Mouse (Mus musculus) kidney, postnatal 0 days (tissue): ENCODE data around the gene Il5. TPM values are rescaled to one million over a fixed set of nuclear protein-coding genes. Genes with fewer than 3 reads are reported as not detected.

Experiments used
- ATAC-seq: fragments of 200-750 bp; cut with Nextera tagmentation; replicated peaks from 2 replicates; pipeline ENCODE4 v1.8.0; 2017; ENCODE audit warnings: low read depth, moderate number of reproducible peaks, moderate TSS enrichment, moderate library complexity; ENCODE audit not compliant: low FRiP score
- DNase-seq: peaks from one replicate; pipeline ENCODE4 v3.0.0-alpha.2; 2016; ENCODE audit warnings: low spot score
- H3K27ac ChIP-seq: fragments of 300-500 bp; sonication (generic); 2 replicates; pipeline ENCODE4 v1.5.1; 2014; ENCODE audit warnings: mild to moderate bottlenecking
- H3K27me3 ChIP-seq: fragments of 300-500 bp; sonication (generic); 2 replicates; pipeline ENCODE4 v1.6.1; 2014; ENCODE audit warnings: low read length, mixed read lengths; ENCODE audit not compliant: insufficient read depth
- H3K36me3 ChIP-seq: fragments of 300-500 bp; sonication (generic); 2 replicates; pipeline ENCODE4 v1.6.1; 2014; ENCODE audit warnings: low read length, mixed read lengths; ENCODE audit not compliant: insufficient read depth
- H3K4me1 ChIP-seq: fragments of 300-500 bp; sonication (generic); replicated peaks from 2 replicates; pipeline ENCODE4 v1.6.1; 2014; ENCODE audit warnings: antibody characterized with exemption, low read length, mixed read lengths; ENCODE audit not compliant: insufficient read depth
- H3K4me2 ChIP-seq: fragments of 300-500 bp; sonication (generic); 2 replicates; pipeline ENCODE4 v1.6.1; 2014; ENCODE audit warnings: mild to moderate bottlenecking, low read length, moderate library complexity, mixed read lengths
- H3K4me3 ChIP-seq: fragments of 300-500 bp; sonication (generic); replicated peaks from 2 replicates; pipeline ENCODE4 v1.5.1; 2014; ENCODE audit warnings: low read depth, low read length
- H3K9ac ChIP-seq: fragments of 300-500 bp; sonication (generic); 2 replicates; pipeline ENCODE4 v1.6.1; 2014; ENCODE audit warnings: low read depth, low read length
- H3K9me3 ChIP-seq: fragments of 300-500 bp; sonication (generic); replicated peaks from 2 replicates; pipeline ENCODE4 v1.6.1; 2016; ENCODE audit warnings: low read length, inconsistent platforms, mixed read lengths
- CTCF ChIP-seq: IDR thresholded peaks from 2 replicates; pipeline ENCODE4 v1.5.1; 2016; ENCODE audit warnings: antibody characterized with exemption, low read depth, mild to moderate bottlenecking, moderate library complexity
- WGBS: fragments of 180-500 bp; shearing (Covaris S2); extraction: QIAGEN DNeasy Blood & Tissue Kit; methylation state at CpG from one replicate; pipeline ENCODE4 v1.1.7; 2014; 5-methylcytosine and 5-hydroxymethylcytosine counted together
- polyA plus RNA-seq: library from polyadenylated mRNA; unstranded; fragments of >200 nt; fragmentation: Nextera tagmentation; extraction: Ambion mirVana; gene quantifications from 2 replicates; pipeline ENCODE4 v1.2.1, GENCODE M21; 2015

The Il5 gene
- polyA plus RNA-seq, 1 experiment from 2014 or later: not detected

- Histone ChIP-seq H3K36me3 (no peaks in the 10 kb centered on the region), H3K4me1 (peaks cover 31% of the 10 kb centered on the region), H3K27me3 (no peaks in the 10 kb centered on the region), H3K4me2 (no peak overlapping the region), H3K4me3 (no peak overlapping the region), H3K27ac (peak overlapping the region; percentile 97), H3K9me3 (no peaks in the 10 kb centered on the region), H3K9ac (no peak overlapping the region)
- no peak for TF ChIP-seq CTCF
- no peak for ATAC-seq
- no peak for DNase-seq
- 68% methylated on average over 5 of the region's 5 CpGs for WGBS
Measured at GRCm38 (mm10) chr11:53764581-53764980, 44.0 kb downstream of the Il5 start.

- Histone ChIP-seq H3K36me3 (no peaks in the 10 kb centered on the region), H3K9ac (no peak overlapping the region), H3K27ac (no peak overlapping the region), H3K27me3 (no peaks in the 10 kb centered on the region), H3K4me3 (no peak overlapping the region), H3K4me2 (no peak overlapping the region), H3K9me3 (no peaks in the 10 kb centered on the region), H3K4me1 (peaks cover 4% of the 10 kb centered on the region)
- no peak for TF ChIP-seq CTCF
- 73% methylated on average over 13 of the region's 13 CpGs for WGBS
- ATAC-seq (no peak), DNase-seq (no peak)
Measured at GRCm38 (mm10) chr11:53768422-53769184, 48.0 kb downstream of the Il5 start.

GRCm38 (mm10) chr11:53769185-53769576 lies 48.6 kb downstream of the Il5 start:
- 60% methylated on average over 12 of the region's 12 CpGs for WGBS
- Histone ChIP-seq H3K4me2 (peak overlapping the region; percentile 76), H3K9ac (peak overlapping the region; percentile 28; the same call in 1 of the 2 replicates), H3K4me3 (peak overlapping the region; percentile 68; the same call in 1 of the 2 replicates), H3K27me3 (no peaks in the 10 kb centered on the region), H3K36me3 (no peaks in the 10 kb centered on the region), H3K9me3 (no peaks in the 10 kb centered on the region), H3K27ac (peak overlapping the region; percentile 10; the same call in 1 of the 2 replicates), H3K4me1 (no peaks in the 10 kb centered on the region; the same call in 1 of the 2 replicates)
- no peak for ATAC-seq
- no peak for DNase-seq
- no peak for TF ChIP-seq CTCF

DNA sequence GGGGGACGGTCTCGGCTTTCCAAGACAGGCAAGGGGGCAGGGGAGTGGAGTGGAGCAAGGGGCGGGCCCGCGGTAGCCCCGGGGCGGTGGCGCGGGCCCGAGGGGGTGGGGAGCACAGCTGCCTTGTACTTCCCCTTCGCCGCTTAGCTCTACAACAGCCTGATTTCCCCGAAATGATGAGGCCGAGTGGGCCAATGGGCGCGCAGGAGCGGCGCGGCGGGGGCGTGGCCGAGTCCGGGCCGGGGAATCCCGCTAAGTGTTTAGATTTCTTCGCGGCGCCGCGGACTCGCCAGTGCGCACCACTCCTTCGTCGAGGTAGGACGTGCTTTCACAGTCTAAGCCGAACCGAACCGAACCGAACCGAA lies 49.1 kb downstream of the Il5 start, which contains the start of gene Irf1:
Gene Irf1, plus strand, starts transcription at position 255 of the 365 bp plus-strand sequence.
- Histone ChIP-seq H3K27ac (peak within 1 kb of the TSS; percentile 80), H3K9ac (peak within 1 kb of the TSS; percentile 77), H3K4me2 (peak within 1 kb of the TSS; percentile 76), H3K27me3 (no peaks in the 10 kb centered on the region), H3K4me1 (no peaks in the 10 kb centered on the region; the same call in 1 of the 2 replicates), H3K9me3 (no peaks in the 10 kb centered on the region), H3K36me3 (0 out of 2 replicates have a peak, but pooled peaks cover 4% of the 10 kb centered on the region), H3K4me3 (peak within 1 kb of the TSS; percentile 68)
- no peak for TF ChIP-seq CTCF
- ATAC-seq (peak; percentile 91), DNase-seq (peak; percentile 96)
- WGBS: under 1% methylated on average over 40 of the region's 40 CpGs

DNA sequence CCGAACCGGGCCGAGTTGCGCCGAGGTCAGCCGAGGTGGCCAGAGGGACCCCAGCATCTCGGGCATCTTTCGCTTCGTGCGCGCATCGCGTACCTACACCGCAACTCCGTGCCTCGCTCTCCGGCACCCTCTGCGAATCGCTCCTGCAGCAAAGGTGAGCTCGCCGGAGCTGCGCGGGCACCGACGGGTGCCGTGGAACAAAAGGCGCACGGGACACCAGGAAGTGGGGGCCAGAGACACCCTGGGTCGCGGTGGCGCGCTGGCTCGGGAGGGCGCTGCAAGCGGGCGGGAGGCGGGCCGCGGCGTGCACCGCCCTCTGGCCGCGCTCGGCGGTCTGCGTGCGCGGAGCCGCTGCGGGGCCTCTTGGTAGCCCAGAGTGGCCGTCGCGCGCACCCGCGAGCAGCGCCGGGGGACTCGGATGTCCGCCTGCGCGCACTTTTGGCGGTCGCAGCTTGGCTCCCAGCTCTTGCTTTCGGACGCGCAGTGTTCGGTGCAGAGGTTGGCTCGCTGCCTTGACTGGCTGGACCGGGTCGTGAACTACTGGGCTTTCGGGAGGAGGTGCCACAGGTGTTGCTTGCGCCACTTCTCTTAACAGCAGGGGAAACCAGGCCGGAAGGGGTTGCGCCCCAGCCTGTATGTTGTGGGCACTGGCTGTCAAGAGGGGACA lies 49.7 kb downstream of the Il5 start:
- ATAC-seq (peak; percentile 85), DNase-seq (peak; percentile 83)
- Histone ChIP-seq H3K27ac (peak overlapping the region; percentile 80), H3K9me3 (no peaks in the 10 kb centered on the region), H3K36me3 (0 out of 2 replicates have a peak, but pooled peaks cover 7% of the 10 kb centered on the region), H3K27me3 (no peaks in the 10 kb centered on the region), H3K4me3 (peak overlapping the region; percentile 68), H3K4me1 (no peaks in the 10 kb centered on the region; the same call in 1 of the 2 replicates), H3K9ac (peak overlapping the region; percentile 77), H3K4me2 (peak overlapping the region; percentile 76)
- WGBS: under 1% methylated on average over 75 of the region's 75 CpGs
- TF ChIP-seq CTCF: 0 out of 2 replicates have a peak, but pooled peaks have one; percentile 17

DNA sequence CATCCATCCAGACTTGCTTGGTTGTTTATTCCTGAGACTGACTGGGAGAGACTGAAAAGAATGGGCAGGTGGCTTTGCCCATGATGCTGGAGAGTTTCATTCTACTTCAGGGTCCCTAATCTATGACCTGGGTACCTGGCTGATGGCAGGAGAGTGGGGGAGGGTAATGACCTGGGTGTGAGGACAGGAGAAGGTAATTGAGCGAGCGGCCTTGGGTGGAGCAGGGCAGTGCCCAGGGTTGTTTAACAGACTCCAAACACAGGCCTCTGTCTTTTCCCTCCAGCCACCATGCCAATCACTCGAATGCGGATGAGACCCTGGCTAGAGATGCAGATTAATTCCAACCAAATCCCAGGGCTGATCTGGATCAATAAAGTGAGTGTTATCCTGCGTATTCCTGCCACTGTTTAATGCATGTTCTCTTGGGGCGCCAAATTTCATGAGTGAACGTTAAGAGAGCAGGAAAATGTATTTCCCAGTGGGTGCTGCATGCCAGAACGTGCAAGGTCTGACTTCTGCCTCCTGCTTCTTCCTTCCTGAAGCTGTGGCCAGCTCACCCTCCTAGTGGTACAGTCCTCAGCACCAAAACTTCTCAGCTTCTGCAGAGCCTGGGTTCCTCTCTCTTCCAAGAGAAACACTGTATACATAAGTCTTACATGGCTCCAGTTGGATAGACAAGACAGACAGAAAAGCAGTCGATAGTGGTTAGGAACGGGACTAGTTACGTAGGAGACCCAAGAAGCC lies 50.6 kb downstream of the Il5 start:
- no peak for ATAC-seq
- Histone ChIP-seq H3K9me3 (no peaks in the 10 kb centered on the region), H3K27me3 (no peaks in the 10 kb centered on the region), H3K4me1 (no peaks in the 10 kb centered on the region; the same call in 1 of the 2 replicates), H3K27ac (no peak overlapping the region), H3K36me3 (peaks cover 15% of the 10 kb centered on the region), H3K4me2 (peak overlapping the region; percentile 76), H3K4me3 (peak overlapping the region; percentile 68), H3K9ac (no peak overlapping the region)
- DNase-seq: no peak
- WGBS: 82% methylated on average over 11 of the region's 11 CpGs
- TF ChIP-seq CTCF: no peak
